Mouse (Mus musculus) embryonic facial prominence, embryonic 12.5 days (tissue): ENCODE data around the gene Naa80. TPM values are rescaled to one million over a fixed set of nuclear protein-coding genes. Genes with fewer than 3 reads are reported as not detected.
A peak's percentile ranks its signal among the peaks of the same experiment; 100 is the strongest.

Experiments
- ATAC-seq: fragments of 200-750 bp; cut with Nextera tagmentation; 2 replicates; pipeline ENCODE4 v1.8.0; 2017; ENCODE audit not compliant: insufficient number of reproducible peaks, insufficient read depth, low FRiP score, low TSS enrichment
- H3K27ac ChIP-seq: fragments of 300-500 bp; sonication (generic); 2 replicates; pipeline ENCODE4 v1.5.1; 2016; ENCODE audit warnings: mild to moderate bottlenecking
- H3K27me3 ChIP-seq: fragments of 300-500 bp; sonication (generic); 2 replicates; pipeline ENCODE4 v1.6.1; 2016; ENCODE audit warnings: mild to moderate bottlenecking, moderate library complexity
- H3K36me3 ChIP-seq: fragments of 300-500 bp; sonication (generic); 2 replicates; pipeline ENCODE4 v1.6.1; 2016; ENCODE audit warnings: mild to moderate bottlenecking
- H3K4me1 ChIP-seq: fragments of 300-500 bp; sonication (generic); 2 replicates; pipeline ENCODE4 v1.6.1; 2016
- H3K4me2 ChIP-seq: fragments of 300-500 bp; sonication (generic); replicated peaks from 2 replicates; pipeline ENCODE4 v1.6.1; 2016; ENCODE audit warnings: mild to moderate bottlenecking, moderate library complexity
- H3K4me3 ChIP-seq: fragments of 300-500 bp; sonication (generic); 2 replicates; pipeline ENCODE4 v1.5.1; 2016; ENCODE audit warnings: mild to moderate bottlenecking
- H3K9ac ChIP-seq: fragments of 300-500 bp; sonication (generic); 2 replicates; pipeline ENCODE4 v1.6.1; 2016; ENCODE audit warnings: mild to moderate bottlenecking, moderate library complexity
- H3K9me3 ChIP-seq: fragments of 300-500 bp; sonication (generic); 2 replicates; pipeline ENCODE4 v1.6.1; 2016; ENCODE audit warnings: mild to moderate bottlenecking, moderate library complexity
- WGBS: fragments of 180-500 bp; shearing (Covaris S2); methylation state at CpG from one replicate; pipeline ENCODE4 v1.1.7; 2016; 5-methylcytosine and 5-hydroxymethylcytosine counted together
- polyA plus RNA-seq: library from polyadenylated mRNA; unstranded; fragments of >200 nt; fragmentation: Nextera tagmentation; extraction: Ambion mirVana; gene quantifications from 2 replicates; pipeline ENCODE4 v1.2.1, GENCODE M21; 2016

Naa80 gene
- polyA plus RNA-seq, 1 experiment from 2014 or later, result 15.4 TPM

- ATAC-seq, result no peak
- H3K9me3 ChIP-seq, result no peaks in the 10 kb centered on the region
- H3K4me3 ChIP-seq, result peak overlapping the region; percentile 85
- no peaks in the 10 kb centered on the region for H3K27me3 ChIP-seq
- H3K4me1 ChIP-seq, result peaks cover 12% of the 10 kb centered on the region
- H3K36me3 ChIP-seq, result peaks cover 45% of the 10 kb centered on the region
- H3K9ac ChIP-seq, result peak overlapping the region; percentile 57
- peak overlapping the region; percentile 73 for H3K4me2 ChIP-seq
- 5% methylated on average over 33 of the region's 33 CpGs for WGBS
- H3K27ac ChIP-seq, result peak overlapping the region; percentile 46; the same call in 1 of the 2 replicates
Measured at GRCm38 (mm10) chr9:107587833-107588639, 9.3 kb downstream of the Naa80 start.

GRCm38 (mm10) chr9:107590058-107590772 lies 11.5 kb downstream of the Naa80 start:
- no peak for ATAC-seq
- Histone ChIP-seq H3K4me2 (no peak overlapping the region), H3K9me3 (no peaks in the 10 kb centered on the region), H3K36me3 (peaks cover 56% of the 10 kb centered on the region), H3K4me3 (no peak overlapping the region), H3K9ac (no peak overlapping the region), H3K4me1 (peaks cover 12% of the 10 kb centered on the region), H3K27ac (no peak overlapping the region), H3K27me3 (no peaks in the 10 kb centered on the region)
- WGBS, result 90% methylated on average over 25 of the region's 25 CpGs

GRCm38 (mm10) chr9:107590773-107591060 lies 12.0 kb downstream of the Naa80 start:
- peaks cover 56% of the 10 kb centered on the region for H3K36me3 ChIP-seq
- no peak for ATAC-seq
- H3K4me1 ChIP-seq, result peaks cover 12% of the 10 kb centered on the region
- 94% methylated on average over 6 of the region's 6 CpGs for WGBS
- H3K27ac ChIP-seq, result no peak overlapping the region
- H3K27me3 ChIP-seq, result no peaks in the 10 kb centered on the region
- H3K9me3 ChIP-seq, result no peaks in the 10 kb centered on the region
- no peak overlapping the region for H3K4me2 ChIP-seq
- H3K9ac ChIP-seq, result no peak overlapping the region
- H3K4me3 ChIP-seq, result no peak overlapping the region

- Histone ChIP-seq H3K4me1 (peaks cover 7% of the 10 kb centered on the region), H3K4me2 (no peak overlapping the region), H3K9ac (no peak overlapping the region), H3K36me3 (peaks cover 56% of the 10 kb centered on the region), H3K4me3 (no peak overlapping the region), H3K9me3 (no peaks in the 10 kb centered on the region), H3K27ac (no peak overlapping the region), H3K27me3 (no peaks in the 10 kb centered on the region)
- 83% methylated on average over 11 of the region's 11 CpGs for WGBS
- ATAC-seq, result no peak
Measured at GRCm38 (mm10) chr9:107593101-107593976, 14.7 kb downstream of the Naa80 start.

- no peak for ATAC-seq
- no peak overlapping the region for H3K4me3 ChIP-seq
- WGBS, result 80% methylated on average over 8 of the region's 8 CpGs
- H3K36me3 ChIP-seq, result peaks cover 54% of the 10 kb centered on the region
- no peaks in the 10 kb centered on the region for H3K27me3 ChIP-seq
- H3K9ac ChIP-seq, result no peak overlapping the region
- no peak overlapping the region for H3K27ac ChIP-seq
- no peaks in the 10 kb centered on the region for H3K4me1 ChIP-seq
- H3K4me2 ChIP-seq, result no peak overlapping the region
- no peaks in the 10 kb centered on the region for H3K9me3 ChIP-seq
Measured at GRCm38 (mm10) chr9:107594281-107595062, 15.8 kb downstream of the Naa80 start.

- 0 out of 2 replicates have a peak, but pooled peaks cover 3% of the 10 kb centered on the region for H3K27me3 ChIP-seq
- no peak overlapping the region for H3K27ac ChIP-seq
- H3K36me3 ChIP-seq, result peaks cover 30% of the 10 kb centered on the region
- WGBS, result 90% methylated on average over 11 of the region's 11 CpGs
- H3K4me3 ChIP-seq, result no peak overlapping the region
- ATAC-seq, result no peak
- H3K4me2 ChIP-seq, result no peak overlapping the region
- H3K4me1 ChIP-seq, result no peaks in the 10 kb centered on the region
- H3K9me3 ChIP-seq, result no peaks in the 10 kb centered on the region
- no peak overlapping the region for H3K9ac ChIP-seq
Measured at GRCm38 (mm10) chr9:107596619-107597569, 18.2 kb downstream of the Naa80 start.

- 80% methylated on average over 5 of the region's 5 CpGs for WGBS
- no peak for ATAC-seq
- H3K4me2 ChIP-seq, result no peak overlapping the region
Measured at GRCm38 (mm10) chr9:107598385-107598784, 19.7 kb downstream of the Naa80 start.

GRCm38 (mm10) chr9:107599433-107599832 lies 20.7 kb downstream of the Naa80 start:
- WGBS, result 86% methylated on average over 9 of the region's 9 CpGs

More at GRCm38 (mm10) chr9:107598385-107598784, 19.7 kb downstream of the Naa80 start:
- H3K4me1 ChIP-seq, result peaks cover 8% of the 10 kb centered on the region
- no peak overlapping the region for H3K9ac ChIP-seq
- no peaks in the 10 kb centered on the region for H3K9me3 ChIP-seq
- H3K27ac ChIP-seq, result no peak overlapping the region
- 0 out of 2 replicates have a peak, but pooled peaks cover 3% of the 10 kb centered on the region for H3K27me3 ChIP-seq
- H3K36me3 ChIP-seq, result peaks cover 15% of the 10 kb centered on the region
- H3K4me3 ChIP-seq, result no peak overlapping the region

GRCm38 (mm10) chr9:107599842-107600241 lies 21.2 kb downstream of the Naa80 start:
- no peak overlapping the region for H3K4me2 ChIP-seq
- 67% methylated on average over 14 of the region's 14 CpGs for WGBS
- 0 out of 2 replicates have a peak, but pooled peaks cover 3% of the 10 kb centered on the region for H3K27me3 ChIP-seq
- no peak for ATAC-seq
- peaks cover 19% of the 10 kb centered on the region for H3K4me1 ChIP-seq
- no peak overlapping the region for H3K27ac ChIP-seq
- no peaks in the 10 kb centered on the region for H3K9me3 ChIP-seq
- H3K4me3 ChIP-seq, result no peak overlapping the region
- H3K9ac ChIP-seq, result no peak overlapping the region
- 0 out of 2 replicates have a peak, but pooled peaks cover under 1% of the 10 kb centered on the region for H3K36me3 ChIP-seq

More at GRCm38 (mm10) chr9:107599433-107599832, 20.7 kb downstream of the Naa80 start:
- H3K27ac ChIP-seq, result no peak overlapping the region
- no peaks in the 10 kb centered on the region for H3K9me3 ChIP-seq
- ATAC-seq, result no peak
- H3K9ac ChIP-seq, result no peak overlapping the region
- H3K4me2 ChIP-seq, result no peak overlapping the region
- peaks cover 15% of the 10 kb centered on the region for H3K4me1 ChIP-seq
- H3K27me3 ChIP-seq, result 0 out of 2 replicates have a peak, but pooled peaks cover 3% of the 10 kb centered on the region
- H3K4me3 ChIP-seq, result no peak overlapping the region
- peaks cover 4% of the 10 kb centered on the region; the same call in 1 of the 2 replicates for H3K36me3 ChIP-seq

GRCm38 (mm10) chr9:107600745-107601144 lies 22.1 kb downstream of the Naa80 start:
- WGBS, result 80% methylated on average over 12 of the region's 12 CpGs
- H3K9ac ChIP-seq, result no peak overlapping the region
- no peaks in the 10 kb centered on the region for H3K9me3 ChIP-seq
- H3K27me3 ChIP-seq, result 0 out of 2 replicates have a peak, but pooled peaks cover 3% of the 10 kb centered on the region
- no peak for ATAC-seq
- H3K4me1 ChIP-seq, result peaks cover 28% of the 10 kb centered on the region
- no peaks in the 10 kb centered on the region for H3K36me3 ChIP-seq
- no peak overlapping the region for H3K27ac ChIP-seq
- no peak overlapping the region for H3K4me2 ChIP-seq
- no peak overlapping the region for H3K4me3 ChIP-seq
